Mouse (Mus musculus): Measurements from ENCODE around the gene Gm17334. TPM values are rescaled to one million over a fixed set of nuclear protein-coding genes. Genes with fewer than 3 reads are reported as not detected.

Gm17334 gene
- polyA plus RNA-seq, 1 experiment from 2014 or later, result not detected

DNA sequence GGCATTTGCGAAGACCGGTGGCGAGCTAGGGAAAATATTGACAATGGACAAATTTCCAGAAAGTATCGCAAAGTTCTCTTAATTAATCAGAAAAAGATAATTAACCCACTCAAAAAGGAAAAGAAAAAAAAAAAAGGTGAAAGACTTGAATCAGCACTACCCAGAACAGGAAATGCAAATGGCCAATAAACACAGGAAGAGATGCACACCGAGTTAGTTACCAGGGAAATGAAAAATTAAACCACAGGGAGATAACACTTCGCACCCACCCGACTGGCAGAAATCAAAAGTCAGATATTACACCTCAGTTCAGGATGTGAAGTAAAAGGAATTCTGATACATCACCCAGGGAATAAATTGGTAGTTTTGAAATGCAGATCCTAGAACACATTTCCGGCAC lies 40.7 kb downstream of the Gm17334 start:
- H3K9ac ChIP-seq, result no peak overlapping the region
- no peak overlapping the region for H3K4me2 ChIP-seq
- H3K9me3 ChIP-seq (replicated peaks), result no peaks in the 10 kb centered on the region
- ATAC-seq, result no peak
- WGBS, result 91% methylated on average over 8 of the region's 8 CpGs
- H3K4me3 ChIP-seq, result no peak overlapping the region
- no peaks in the 10 kb centered on the region for H3K36me3 ChIP-seq (ENCODE audit: poor library complexity, severe bottlenecking)
- no peak overlapping the region for H3K27ac ChIP-seq
- no peaks in the 10 kb centered on the region for H3K4me1 ChIP-seq
- no peaks in the 10 kb centered on the region for H3K27me3 ChIP-seq

DNA sequence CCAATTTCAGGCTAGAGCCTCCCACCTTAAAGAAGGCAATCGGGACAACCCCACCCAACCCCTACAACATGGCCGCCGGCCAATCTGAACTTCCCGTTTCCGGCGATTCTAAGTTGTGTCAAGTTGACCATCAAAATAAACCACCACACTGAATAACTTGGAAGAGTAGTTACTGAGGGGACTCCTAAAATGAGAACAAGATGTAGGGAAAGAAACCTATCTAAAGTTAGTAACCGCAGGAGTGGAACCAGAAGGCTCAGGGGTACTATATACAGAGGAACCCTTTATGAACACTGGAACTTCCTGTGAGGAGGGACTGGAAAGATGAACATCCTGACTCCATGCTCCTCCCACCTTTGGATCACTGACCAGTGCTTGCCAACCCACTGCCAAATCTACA lies 41.5 kb downstream of the Gm17334 start:
- WGBS, result 95% methylated on average over 7 of the region's 7 CpGs

More for the DNA sequence above, 41.5 kb downstream of the Gm17334 start:
- H3K4me3 ChIP-seq, result no peak overlapping the region
- H3K36me3 ChIP-seq (ENCODE audit: poor library complexity, severe bottlenecking), result no peaks in the 10 kb centered on the region
- no peaks in the 10 kb centered on the region for H3K9me3 ChIP-seq (replicated peaks)
- H3K9ac ChIP-seq, result no peak overlapping the region
- H3K27ac ChIP-seq, result no peak overlapping the region
- H3K4me2 ChIP-seq, result no peak overlapping the region
- no peak for ATAC-seq
- H3K4me1 ChIP-seq, result no peaks in the 10 kb centered on the region
- no peaks in the 10 kb centered on the region for H3K27me3 ChIP-seq

Small RNA genes within 50 kb of the gene (microRNA-seq; reads per million reads assigned to microRNA genes)
- not detected for gene Mir7671

Other genes with a start within 250 kb of the Gm17334 start
- gene Kif3a, start 205.8 kb downstream of the Gm17334 start, polyA plus RNA-seq (2015; fragmentation: Nextera tagmentation; extraction: Ambion mirVana), result 199 and 202 TPM in 2 replicates
- gene Il4, start 154.5 kb downstream of the Gm17334 start, polyA plus RNA-seq (2015; fragmentation: Nextera tagmentation; extraction: Ambion mirVana), result 1.8 and 2.9 TPM in 2 replicates
- gene Il13, start 138.5 kb downstream of the Gm17334 start, polyA plus RNA-seq (2015; fragmentation: Nextera tagmentation; extraction: Ambion mirVana), result not detected in 2 replicates
- gene Rad50, start 65.9 kb downstream of the Gm17334 start, polyA plus RNA-seq (2015; fragmentation: Nextera tagmentation; extraction: Ambion mirVana), result 17.7 and 18.2 TPM in 2 replicates
- gene Il5, start 52.4 kb downstream of the Gm17334 start, polyA plus RNA-seq (2015; fragmentation: Nextera tagmentation; extraction: Ambion mirVana), result not detected in 2 replicates
- gene Irf1, start 3.2 kb downstream of the Gm17334 start, polyA plus RNA-seq (2015; fragmentation: Nextera tagmentation; extraction: Ambion mirVana), result 2.6 and 2.7 TPM in 2 replicates
- gene Gm12216, start 86.1 kb upstream of the Gm17334 start, polyA plus RNA-seq (2015; fragmentation: Nextera tagmentation; extraction: Ambion mirVana), result 0.41 TPM in 1 of 2 replicates, not detected in the other
- gene Slc22a5, start 118.5 kb upstream of the Gm17334 start, polyA plus RNA-seq (2015; fragmentation: Nextera tagmentation; extraction: Ambion mirVana), result 6.9 and 8.7 TPM in 2 replicates
- 0.80 and 1.7 TPM in 2 replicates for gene Slc22a21, start 207.1 kb upstream of the Gm17334 start, polyA plus RNA-seq (2015; fragmentation: Nextera tagmentation; extraction: Ambion mirVana)

All from forebrain, embryonic 13.5 days (tissue).